Mouse (Mus musculus) CH12.LX (cell line): ENCODE results near the gene Rbpjl. TPM values are rescaled to one million over a fixed set of nuclear protein-coding genes. Genes with fewer than 3 reads are reported as not detected.

Experiments
- DNase-seq: peaks from one replicate; pipeline ENCODE4 v3.0.0-alpha.2; 2013; ENCODE audit errors: extremely low read depth
- H3K27ac ChIP-seq: 2 replicates; pipeline ENCODE4 v1.5.1; 2012; ENCODE audit warnings: low read depth, mild to moderate bottlenecking, control low read depth, moderate library complexity; ENCODE audit not compliant: insufficient read depth
- H3K27me3 ChIP-seq: replicated peaks from 2 replicates; pipeline ENCODE3; 2012; ENCODE audit warnings: inconsistent platforms
- H3K36me3 ChIP-seq, 2 experiments: replicated peaks in 1 of 2; 2 replicates each; pipeline versions ENCODE3 to v1.6.1; 2012; ENCODE audit warnings: inconsistent platforms in 1 of 2, low read length in 1 of 2, mild to moderate bottlenecking in 1 of 2, mixed read lengths in 1 of 2, moderate library complexity in 1 of 2; ENCODE audit not compliant: control insufficient read depth in 1 of 2, insufficient read depth in 1 of 2
- H3K4me1 ChIP-seq, 2 experiments: 2 replicates each; pipeline ENCODE4 v1.6.1; 2012; ENCODE audit warnings: inconsistent platforms in 1 of 2, moderate library complexity in 1 of 2; ENCODE audit not compliant: insufficient read depth in 2 of 2, control insufficient read depth in 1 of 2
- H3K4me2 ChIP-seq: 2 replicates; pipeline ENCODE4 v1.6.1; 2012; ENCODE audit warnings: low read depth, mild to moderate bottlenecking, control low read depth; ENCODE audit not compliant: poor library complexity, insufficient read depth, severe bottlenecking
- H3K4me3 ChIP-seq, 3 experiments: fragments of 150-350 bp in 1 of 3; sonication (generic) in 1 of 3; replicated peaks in 1 of 3; 2 replicates each; pipeline versions ENCODE3 to v1.5.1; 2011 to 2012; ENCODE audit warnings: low read depth in 2 of 3, low read length in 2 of 3, mild to moderate bottlenecking in 2 of 3, moderate library complexity in 2 of 3, control low read depth in 1 of 3, improper control_type of control experiment in 1 of 3, inconsistent platforms in 1 of 3, mixed read lengths in 1 of 3; ENCODE audit not compliant: poor library complexity in 1 of 3
- H3K79me2 ChIP-seq: replicated peaks from 2 replicates; pipeline ENCODE4 v1.6.1; 2012; ENCODE audit warnings: mild to moderate bottlenecking, moderate library complexity; ENCODE audit not compliant: control insufficient read depth, poor library complexity, insufficient read depth, severe bottlenecking; ENCODE audit errors: extremely low read depth
- H3K9ac ChIP-seq: 2 replicates; pipeline ENCODE4 v1.6.1; 2012; ENCODE audit warnings: low read depth, mild to moderate bottlenecking, control low read depth, moderate library complexity; ENCODE audit not compliant: insufficient read depth
- H3K9me3 ChIP-seq: replicated peaks from 2 replicates; pipeline ENCODE3; 2012; ENCODE audit warnings: low read length, inconsistent platforms, mixed read lengths
- BHLHE40 ChIP-seq: IDR thresholded peaks from 2 replicates; pipeline ENCODE4 v1.6.1; 2011; ENCODE audit warnings: mild to moderate bottlenecking, low read depth, low read length, improper control_type of control experiment
- CHD2 ChIP-seq: IDR thresholded peaks from 2 replicates; pipeline ENCODE4 v1.6.1; 2011; ENCODE audit warnings: low read length, improper control_type of control experiment
- E2F4 ChIP-seq: IDR thresholded peaks from 2 replicates; pipeline ENCODE4 v1.6.1; 2011; ENCODE audit warnings: low read depth, low read length, improper control_type of control experiment; ENCODE audit not compliant: insufficient replicate concordance
- ELF1 ChIP-seq: IDR thresholded peaks from 2 replicates; pipeline ENCODE4 v1.6.1; 2014; ENCODE audit warnings: low read depth, mild to moderate bottlenecking, inconsistent platforms, low read length, improper control_type of control experiment
- EP300 ChIP-seq: IDR thresholded peaks from 2 replicates; pipeline ENCODE4 v1.6.1; 2011; ENCODE audit warnings: low read length, improper control_type of control experiment
- GABPA ChIP-seq: IDR thresholded peaks from 2 replicates; pipeline ENCODE4 v1.6.1; 2012; ENCODE audit warnings: low read depth, low read length, improper control_type of control experiment, inconsistent platforms; ENCODE audit not compliant: insufficient replicate concordance
- JUND ChIP-seq: conservative IDR thresholded peaks from 2 replicates; pipeline ENCODE4 v1.6.1; 2011; ENCODE audit warnings: low read depth, low read length, improper control_type of control experiment
- KAT2A ChIP-seq: IDR thresholded peaks from 2 replicates; pipeline ENCODE4 v1.6.1; 2012; ENCODE audit warnings: low read length, improper control_type of control experiment, inconsistent platforms; ENCODE audit not compliant: insufficient replicate concordance
- MAFK ChIP-seq: IDR thresholded peaks from 2 replicates; pipeline ENCODE4 v1.6.1; 2011; ENCODE audit warnings: low read length, improper control_type of control experiment; ENCODE audit not compliant: insufficient replicate concordance
- MAX ChIP-seq: IDR thresholded peaks from 2 replicates; pipeline ENCODE4 v1.6.1; 2011; ENCODE audit warnings: low read length, improper control_type of control experiment
- MAZ ChIP-seq: IDR thresholded peaks from 2 replicates; pipeline ENCODE4 v1.6.1; 2012; ENCODE audit warnings: low read depth, mild to moderate bottlenecking, inconsistent platforms, low read length, improper control_type of control experiment, moderate library complexity
- MXI1 ChIP-seq: IDR thresholded peaks from 2 replicates; pipeline ENCODE4 v1.6.1; 2011; ENCODE audit warnings: mild to moderate bottlenecking, low read depth, low read length, improper control_type of control experiment
- NRF1 ChIP-seq: IDR thresholded peaks from 2 replicates; pipeline ENCODE4 v1.6.1; 2014; ENCODE audit warnings: low read depth, mild to moderate bottlenecking, inconsistent platforms, low read length, improper control_type of control experiment, moderate library complexity
- POLR2AphosphoS2 ChIP-seq: IDR thresholded peaks from 2 replicates; pipeline ENCODE4 v1.6.1; 2011; ENCODE audit warnings: low read depth, low read length, improper control_type of control experiment
- RAD21 ChIP-seq: IDR thresholded peaks from 2 replicates; pipeline ENCODE4 v1.6.1; 2011; ENCODE audit warnings: low read depth, mild to moderate bottlenecking, low read length, improper control_type of control experiment, moderate library complexity
- RCOR1 ChIP-seq: conservative IDR thresholded peaks from 2 replicates; pipeline ENCODE4 v1.6.1; 2012; ENCODE audit warnings: low read depth, mild to moderate bottlenecking, inconsistent platforms, low read length, improper control_type of control experiment
- SIN3A ChIP-seq: IDR thresholded peaks from 2 replicates; pipeline ENCODE4 v1.6.1; 2012; ENCODE audit warnings: low read length, improper control_type of control experiment, inconsistent platforms
- SMC3 ChIP-seq: IDR thresholded peaks from 2 replicates; pipeline ENCODE4 v1.6.1; 2011; ENCODE audit warnings: low read depth, low read length, improper control_type of control experiment
- TBP ChIP-seq: conservative IDR thresholded peaks from 2 replicates; pipeline ENCODE4 v1.6.1; 2011; ENCODE audit warnings: low read depth, low read length, improper control_type of control experiment
- USF1 ChIP-seq: IDR thresholded peaks from 2 replicates; pipeline ENCODE4 v1.6.1; 2014; ENCODE audit warnings: low read depth, mild to moderate bottlenecking, inconsistent platforms, low read length, improper control_type of control experiment
- ZKSCAN1 ChIP-seq: IDR thresholded peaks from 2 replicates; pipeline ENCODE4 v1.6.1; 2012; ENCODE audit warnings: low read depth, inconsistent platforms, low read length, improper control_type of control experiment, borderline replicate concordance
- ZMIZ1 ChIP-seq: IDR thresholded peaks from 2 replicates; pipeline ENCODE4 v1.6.1; 2012; ENCODE audit warnings: low read depth, mild to moderate bottlenecking, inconsistent platforms, low read length, improper control_type of control experiment
- ZNF384 ChIP-seq: IDR thresholded peaks from 2 replicates; pipeline ENCODE4 v1.6.1; 2012; ENCODE audit warnings: low read depth, low read length, improper control_type of control experiment, inconsistent platforms
- dilution Hi-C: fragments of 300-500 bp; cut with MboI; formaldehyde crosslinking; loops from 2 replicates; pipeline ENCODE4 v1.14.3; 2020; ENCODE audit warnings: low sequenced_read_pairs; ENCODE audit not compliant: extremely low pct_unique_long_range_greater_than_20kb, extremely low pct_ligation_motif_present
- in situ Hi-C: fragments of 300-500 bp; cut with MboI; formaldehyde crosslinking; loops from 3 replicates; pipeline ENCODE4 v1.14.3; 2019; ENCODE audit warnings: low sequenced_read_pairs, low pct_ligation_motif_present, low pct_unique_long_range_greater_than_20kb, mixed read lengths
- polyA plus RNA-seq: library from polyadenylated mRNA; unstranded; fragments of >175 nt; gene quantifications from 2 replicates; pipeline ENCODE4 v1.2.1, GENCODE M21; 2012; ENCODE audit warnings: low read depth; ENCODE audit not compliant: insufficient read length
- total RNA-seq, 2 experiments: library from RNA; depleted of rRNA; stranded (reverse); fragments of 300-350 nt in 1 of 2; fragments of >200 nt in 1 of 2; gene quantifications; 2 replicates each; pipeline ENCODE4 v1.2.3; 2012 to 2014

Rbpjl gene
- total and polyA plus RNA-seq, 3 experiments = 0.08 TPM; not detected in 2

- no peak for TF ChIP-seq MAZ
- no peak for TF ChIP-seq SMC3
- TF ChIP-seq RAD21 = no peak
- TF ChIP-seq ELF1 = no peak
- no peak for TF ChIP-seq SIN3A
- TF ChIP-seq MAX = no peak
- no peak for TF ChIP-seq JUND
- TF ChIP-seq MAFK = no peak
- no peak for TF ChIP-seq E2F4
- TF ChIP-seq MXI1 = no peak
- no peak for TF ChIP-seq POLR2AphosphoS2
- no peak for TF ChIP-seq NRF1
- TF ChIP-seq ZMIZ1 = no peak
- TF ChIP-seq TBP = no peak
- TF ChIP-seq CHD2 = no peak
- TF ChIP-seq USF1 = no peak
- TF ChIP-seq RCOR1 = no peak
- TF ChIP-seq KAT2A = no peak
- TF ChIP-seq ZKSCAN1 = no peak
- peaks cover 9 to 15% of the 10 kb centered on the region in 2 experiments; a peak in 3 of 4 replicates for H3K4me1 ChIP-seq
- no peak overlapping the region for H3K27ac ChIP-seq
- no peaks in the 10 kb centered on the region for H3K79me2 ChIP-seq
- peaks cover 59% of the 10 kb centered on the region for H3K27me3 ChIP-seq
- H3K4me2 ChIP-seq = no peak overlapping the region
- dilution Hi-C loops (no loop called here), in situ Hi-C loops (no loop called here)
- no peak overlapping the region for H3K4me3 ChIP-seq
- H3K9ac ChIP-seq = no peak overlapping the region
- no peak for DNase-seq
- H3K36me3 ChIP-seq = no peaks in the 10 kb centered on the region
- peaks cover 12% of the 10 kb centered on the region for H3K9me3 ChIP-seq
Observed at GRCm38 (mm10) chr2:164448140-164448539, 45.2 kb downstream of the Rbpjl start.

GRCm38 (mm10) chr2:164448921-164449320, 46.0 kb downstream of the Rbpjl start:
- Histone ChIP-seq H3K9me3 (peaks cover 12% of the 10 kb centered on the region), H3K36me3 (no peaks in the 10 kb centered on the region), H3K79me2 (no peaks in the 10 kb centered on the region), H3K4me2 (no peak overlapping the region), H3K9ac (no peak overlapping the region), H3K4me1 (peaks cover 3 to 7% of the 10 kb centered on the region in 2 experiments; a peak in 3 of 4 replicates), H3K27ac (no peak overlapping the region), H3K27me3 (peaks cover 58% of the 10 kb centered on the region), H3K4me3 (no peak overlapping the region)
- DNase-seq = no peak
- in situ Hi-C loops = no loop called here
- TF ChIP-seq EP300 (no peak), USF1 (no peak), ZNF384 (no peak), GABPA (no peak), E2F4 (no peak), MAX (no peak), BHLHE40 (no peak), TBP (no peak)
- dilution Hi-C loops = no loop called here
